Mouse (Mus musculus) limb, embryonic 14.5 days (tissue): Measurements from ENCODE around the gene Rtkn2. TPM values are rescaled to one million over a fixed set of nuclear protein-coding genes. Genes with fewer than 3 reads are reported as not detected.

Source experiments
- ATAC-seq: fragments of 200-750 bp; cut with Nextera tagmentation; 2 replicates; pipeline ENCODE4 v1.8.0; 2017; ENCODE audit warnings: low read depth, moderate number of reproducible peaks, moderate TSS enrichment; ENCODE audit not compliant: low FRiP score
- DNase-seq: peaks from one replicate; pipeline ENCODE4 v3.0.0-alpha.2; 2015; ENCODE audit warnings: low spot score
- H3K27ac ChIP-seq: fragments of 300-500 bp; sonication (generic); replicated peaks from 2 replicates; pipeline ENCODE4 v1.5.1; 2014; ENCODE audit warnings: low read depth, mild to moderate bottlenecking, low read length, moderate library complexity, mixed read lengths
- H3K27me3 ChIP-seq: fragments of 300-500 bp; sonication (generic); 2 replicates; pipeline ENCODE4 v1.6.1; 2014; ENCODE audit warnings: low read length, mixed read lengths; ENCODE audit not compliant: control insufficient read depth, insufficient read depth
- H3K36me3 ChIP-seq: fragments of 300-500 bp; sonication (generic); 2 replicates; pipeline ENCODE4 v1.6.1; 2014; ENCODE audit warnings: mild to moderate bottlenecking, low read length, moderate library complexity, mixed read lengths; ENCODE audit not compliant: control insufficient read depth, insufficient read depth
- H3K4me1 ChIP-seq: fragments of 300-500 bp; sonication (generic); 2 replicates; pipeline ENCODE4 v1.6.1; 2014; ENCODE audit warnings: antibody characterized with exemption, low read length, mixed read lengths; ENCODE audit not compliant: control insufficient read depth, insufficient read depth
- H3K4me2 ChIP-seq: fragments of 300-500 bp; sonication (generic); replicated peaks from 2 replicates; pipeline ENCODE4 v1.6.1; 2014; ENCODE audit warnings: low read depth, mild to moderate bottlenecking, low read length, moderate library complexity; ENCODE audit not compliant: severe bottlenecking
- H3K4me3 ChIP-seq: fragments of 300-500 bp; sonication (generic); replicated peaks from 2 replicates; pipeline ENCODE4 v1.5.1; 2014; ENCODE audit warnings: low read length
- H3K9ac ChIP-seq: fragments of 300-500 bp; sonication (generic); 2 replicates; pipeline ENCODE4 v1.6.1; 2014; ENCODE audit warnings: mild to moderate bottlenecking, low read depth, low read length, moderate library complexity; ENCODE audit not compliant: severe bottlenecking
- H3K9me3 ChIP-seq: fragments of 300-500 bp; sonication (generic); 2 replicates; pipeline ENCODE4 v1.6.1; 2016; ENCODE audit warnings: low read length; ENCODE audit not compliant: control insufficient read depth
- POLR2A ChIP-seq: fragments of 200-500 bp; IDR thresholded peaks from 2 replicates; pipeline ENCODE4 v1.8.0; 2012; ENCODE audit warnings: inconsistent platforms, mild to moderate bottlenecking, moderate library complexity, borderline replicate concordance; ENCODE audit not compliant: insufficient read depth, insufficient read length; ENCODE audit errors: extremely low read depth
- WGBS: fragments of 180-500 bp; shearing (Covaris S2); extraction: QIAGEN DNeasy Blood & Tissue Kit; methylation state at CpG from one replicate; pipeline ENCODE4 v1.1.7; 2014; 5-methylcytosine and 5-hydroxymethylcytosine counted together
- polyA plus RNA-seq, 2 experiments: library from polyadenylated mRNA; depleted of rRNA in 1 of 2; stranded (reverse) in 1 of 2; unstranded in 1 of 2; fragments of >200 nt; fragmentation: Nextera tagmentation in 1 of 2; extraction: Ambion mirVana in 1 of 2; gene quantifications; 2 replicates each; pipeline versions ENCODE4 v1.2.1 to v1.2.3; 2012 to 2014

Gene Rtkn2
- polyA plus RNA-seq, 2 experiments, result 2.9 to 5.7 TPM

DNA sequence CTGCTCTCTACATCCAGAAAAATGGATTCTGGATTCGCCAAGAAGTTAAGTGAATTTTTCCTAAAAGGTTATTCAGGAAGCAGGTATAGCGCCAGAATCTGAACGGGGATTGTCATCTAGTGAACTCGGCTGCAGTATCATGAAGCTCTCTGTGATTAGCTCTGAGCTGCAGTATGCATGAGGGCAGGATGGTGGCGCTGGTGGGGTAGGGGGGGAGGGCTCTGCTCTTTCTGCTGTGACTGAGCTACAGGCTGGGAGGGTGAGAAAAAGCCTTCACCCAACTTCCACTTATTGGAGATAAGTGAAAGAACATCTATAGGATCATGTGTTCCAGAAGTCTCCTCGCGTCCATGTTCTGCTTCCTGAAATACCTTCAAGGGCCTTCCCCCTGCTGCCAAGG, 91.7 kb downstream of the Rtkn2 start:
- H3K4me3 ChIP-seq, result no peak overlapping the region
- no peaks in the 10 kb centered on the region for H3K27me3 ChIP-seq
- H3K36me3 ChIP-seq, result no peaks in the 10 kb centered on the region
- no peak overlapping the region for H3K9ac ChIP-seq
- no peak for TF ChIP-seq POLR2A
- no peak overlapping the region for H3K27ac ChIP-seq
- no peaks in the 10 kb centered on the region for H3K4me1 ChIP-seq
- DNase-seq (no peak), ATAC-seq (no peak)
- H3K9me3 ChIP-seq, result no peaks in the 10 kb centered on the region
- no peak overlapping the region for H3K4me2 ChIP-seq
- WGBS, result 86% methylated on average over 7 of the region's 7 CpGs

DNA sequence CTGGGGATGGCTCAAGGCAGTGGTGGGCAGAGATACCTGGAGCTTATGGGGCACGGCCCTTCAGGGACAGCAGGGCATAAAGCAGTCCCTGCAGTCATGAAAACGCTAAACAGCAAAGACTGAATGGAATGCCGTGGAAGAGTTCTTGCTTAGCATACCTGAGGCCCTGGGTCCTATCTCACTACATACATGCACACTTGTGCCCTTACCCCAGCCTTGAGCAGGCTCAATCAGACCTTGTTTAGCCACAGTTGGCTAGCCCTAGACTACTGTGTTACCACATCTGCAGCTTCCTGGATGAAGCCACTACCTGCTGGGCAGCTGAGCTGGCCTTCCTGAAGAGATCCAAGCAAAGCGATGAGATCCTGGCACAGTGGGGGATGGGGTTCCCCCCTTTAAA, 93.3 kb downstream of the Rtkn2 start:
- Histone ChIP-seq H3K4me2 (no peak overlapping the region), H3K36me3 (no peaks in the 10 kb centered on the region), H3K4me3 (no peak overlapping the region), H3K4me1 (no peaks in the 10 kb centered on the region), H3K27me3 (no peaks in the 10 kb centered on the region), H3K9ac (no peak overlapping the region), H3K9me3 (no peaks in the 10 kb centered on the region), H3K27ac (no peak overlapping the region)
- 84% methylated on average over 4 of the region's 4 CpGs for WGBS
- no peak for ATAC-seq
- TF ChIP-seq POLR2A, result no peak
- DNase-seq, result no peak

DNA sequence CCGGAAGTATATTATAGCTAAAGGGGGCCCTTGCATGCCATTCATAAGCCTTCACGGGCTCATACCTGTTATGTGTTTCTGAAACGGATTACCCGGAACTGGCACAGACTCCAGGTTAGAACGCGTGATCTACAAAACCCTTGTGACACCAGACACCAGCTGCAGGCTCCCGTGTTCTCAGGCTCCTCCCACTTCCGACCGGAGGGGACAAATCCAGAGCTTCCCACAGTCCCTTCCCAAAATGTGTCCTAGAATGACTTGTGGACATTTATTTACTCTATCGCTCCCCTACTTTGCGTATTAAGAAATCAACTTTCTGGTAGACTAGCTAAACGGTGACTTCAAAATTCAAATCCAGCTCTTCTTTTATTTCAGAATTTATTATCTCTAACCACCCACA, 94.9 kb downstream of the Rtkn2 start:
- no peak overlapping the region for H3K27ac ChIP-seq
- no peak overlapping the region for H3K9ac ChIP-seq
- H3K4me2 ChIP-seq, result no peak overlapping the region
- H3K4me1 ChIP-seq, result no peaks in the 10 kb centered on the region
- no peak for TF ChIP-seq POLR2A
- 84% methylated on average over 12 of the region's 12 CpGs for WGBS
- no peak for DNase-seq
- H3K27me3 ChIP-seq, result no peaks in the 10 kb centered on the region
- ATAC-seq, result no peak
- no peaks in the 10 kb centered on the region for H3K9me3 ChIP-seq
- H3K36me3 ChIP-seq, result no peaks in the 10 kb centered on the region
- no peak overlapping the region for H3K4me3 ChIP-seq

- Histone ChIP-seq H3K4me3 (no peak overlapping the region), H3K4me2 (no peak overlapping the region), H3K4me1 (no peaks in the 10 kb centered on the region), H3K27ac (no peak overlapping the region), H3K9me3 (no peaks in the 10 kb centered on the region), H3K9ac (no peak overlapping the region), H3K36me3 (no peaks in the 10 kb centered on the region), H3K27me3 (no peaks in the 10 kb centered on the region)
- WGBS, result 90% methylated on average over 5 of the region's 5 CpGs
- TF ChIP-seq POLR2A, result no peak
- ATAC-seq (no peak), DNase-seq (no peak)
These were observed 95.8 kb downstream of the Rtkn2 start for GRCm38 (mm10) chr10:68075181-68075580.

DNA sequence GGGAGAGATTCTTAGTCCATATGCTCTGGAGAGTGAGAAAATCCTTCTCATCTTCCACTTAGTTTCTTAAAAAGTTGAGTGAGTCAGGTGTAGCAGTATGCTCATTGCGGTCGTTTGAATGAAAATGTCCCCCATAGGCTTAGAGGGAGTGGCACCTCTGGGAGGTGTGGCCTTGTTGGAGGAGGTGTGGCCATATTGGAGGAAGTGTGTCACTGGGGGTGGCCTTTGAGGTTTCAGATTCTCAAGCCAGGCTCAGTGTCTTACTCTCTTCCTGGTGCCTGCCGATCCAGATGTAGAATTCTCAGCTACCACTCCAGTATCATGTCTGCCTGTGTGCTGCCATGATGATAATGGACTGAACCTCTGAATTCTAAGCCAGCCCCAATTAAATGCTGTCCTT, 99.3 kb downstream of the Rtkn2 start:
- Histone ChIP-seq H3K36me3 (no peaks in the 10 kb centered on the region), H3K4me3 (no peak overlapping the region), H3K9me3 (no peaks in the 10 kb centered on the region), H3K4me1 (no peaks in the 10 kb centered on the region), H3K9ac (no peak overlapping the region), H3K4me2 (no peak overlapping the region), H3K27ac (no peak overlapping the region), H3K27me3 (no peaks in the 10 kb centered on the region)
- ATAC-seq (no peak), DNase-seq (no peak)
- no peak for TF ChIP-seq POLR2A
- 90% methylated on average over 3 of the region's 3 CpGs for WGBS
